ENCODE assay signal across 9 mouse cellular contexts in the genomic region with DNA sequence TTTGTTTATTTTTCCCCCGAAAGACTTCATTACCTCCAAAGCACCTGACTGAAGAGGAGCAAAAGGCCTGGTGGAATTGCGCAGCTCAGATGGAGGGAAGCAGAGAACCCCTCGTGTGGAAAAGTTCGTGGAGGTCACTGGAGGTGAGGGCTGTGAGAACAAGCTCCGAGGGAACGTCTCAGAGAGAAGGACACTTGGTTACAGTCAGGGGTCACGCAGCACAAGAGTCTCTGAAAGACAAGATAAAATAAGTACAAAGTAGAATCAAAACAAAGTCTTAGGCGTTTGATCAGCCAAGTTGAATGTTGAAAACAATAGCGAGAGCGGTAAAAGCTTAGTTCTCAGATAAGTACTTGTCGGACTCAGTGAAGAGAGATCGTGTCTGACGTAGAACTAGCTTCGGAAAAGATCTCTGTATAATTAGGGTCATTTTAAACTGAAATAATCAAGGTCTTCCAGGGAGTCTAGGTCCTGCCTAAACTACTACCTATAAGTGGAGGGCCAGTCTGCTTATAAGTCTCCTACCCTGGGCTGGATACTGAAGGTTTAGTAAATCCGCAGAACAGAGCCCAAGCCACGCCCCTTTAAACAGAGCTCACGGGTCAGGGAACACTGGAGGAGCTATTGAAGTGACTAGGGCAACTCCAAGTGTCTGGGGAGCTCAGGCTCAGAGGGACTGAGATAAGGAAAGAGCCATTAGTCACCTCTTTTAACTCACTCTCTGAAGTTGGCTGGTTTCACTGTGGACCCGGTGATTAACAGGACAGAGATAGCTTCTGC. TPM values are rescaled to one million over a fixed set of nuclear protein-coding genes. Genes with fewer than 3 reads are reported as not detected.
DNase-seq lines count a peak whose midpoint lies in the region; ATAC-seq lines count a peak whose summit lies in the region.
"Had no signal": no experiment of that assay in that cellular context is flagged by ENCODE, and none has a peak within 500 bp of the region (broad histone marks: within the 10 kb centered on the region; RNA-seq: fewer than 3 reads in every experiment).

No protein-coding gene starts in this region.

- H3K4me3 ChIP-seq in heart, embryonic 11.5 days (ENCODE audit: low read depth, low read length) = peak overlapping the region; percentile 23
- H3K4me3 ChIP-seq in limb, embryonic 15.5 days = no peak overlapping the region
- no peak overlapping the region for H3K4me3 ChIP-seq in midbrain, embryonic 16.5 days (ENCODE audit: low read depth, low read length)
- H3K4me3 ChIP-seq: embryonic facial prominence, embryonic 13.5 days had no signal

- H3K27ac ChIP-seq in heart, embryonic 11.5 days (ENCODE audit: low read depth, low read length) = no peak overlapping the region
- peak overlapping the region; percentile 57; the same call in 1 of the 2 replicates for H3K27ac ChIP-seq in limb, embryonic 15.5 days
- H3K27ac ChIP-seq in midbrain, embryonic 16.5 days (ENCODE audit: low read length) = no peak overlapping the region
- H3K27ac ChIP-seq: embryonic facial prominence, embryonic 13.5 days had no signal

- peak; percentile 52; the same call in 1 of the 2 replicates for ATAC-seq in heart, embryonic 11.5 days (replicated peaks; ENCODE audit: insufficient number of reproducible peaks, low FRiP score, low TSS enrichment)
- no peak for ATAC-seq in limb, embryonic 15.5 days (ENCODE audit: insufficient number of reproducible peaks, low FRiP score, low TSS enrichment, low read depth)
- ATAC-seq in midbrain, embryonic 16.5 days = no peak
- ATAC-seq in frontal cortex, adult (ENCODE audit: low TSS enrichment) = no peak

- peak; percentile 31 for DNase-seq in adrenal gland, adult 8-10 months
- DNase-seq in adrenal gland, postnatal 25 days = no peak
- no peak for DNase-seq in frontal cortex, postnatal 25 days (ENCODE audit: low spot score in 2 of 2)
- no peak for DNase-seq in thymus, postnatal 36 days

- WGBS in heart, embryonic 11.5 days (ENCODE audit: insufficient replicate concordance) = 19% methylated on average over 18 of the region's 18 CpGs
- 51% methylated on average over 18 of the region's 18 CpGs for WGBS in limb, embryonic 15.5 days
- WGBS in midbrain, embryonic 16.5 days = 32% methylated on average over 18 of the region's 18 CpGs

- H3K36me3 ChIP-seq in heart, embryonic 11.5 days (ENCODE audit: control insufficient read depth, insufficient read depth, low read length) = no peaks in the 10 kb centered on the region
- H3K36me3 ChIP-seq in limb, embryonic 15.5 days = no peaks in the 10 kb centered on the region
- H3K36me3 ChIP-seq in midbrain, embryonic 16.5 days (ENCODE audit: control insufficient read depth, insufficient read depth, low read length) = no peaks in the 10 kb centered on the region
- H3K36me3 ChIP-seq: embryonic facial prominence, embryonic 13.5 days had no signal

- no peaks in the 10 kb centered on the region for H3K27me3 ChIP-seq in heart, embryonic 11.5 days (ENCODE audit: control insufficient read depth, insufficient read depth, low read length)
- no peaks in the 10 kb centered on the region for H3K27me3 ChIP-seq in limb, embryonic 15.5 days
- no peaks in the 10 kb centered on the region for H3K27me3 ChIP-seq in midbrain, embryonic 16.5 days (ENCODE audit: control insufficient read depth, insufficient read depth, low read depth, low read length)
- H3K27me3 ChIP-seq: embryonic facial prominence, embryonic 13.5 days had no signal

- H3K4me2 ChIP-seq in heart, embryonic 11.5 days = peak overlapping the region; percentile 55
- no peak overlapping the region for H3K4me2 ChIP-seq in limb, embryonic 15.5 days
- H3K4me2 ChIP-seq in midbrain, embryonic 16.5 days (ENCODE audit: low read length) = 0 out of 2 replicates have a peak overlapping the region, but pooled peaks have one; percentile 1
- H3K4me2 ChIP-seq: embryonic facial prominence, embryonic 13.5 days had no signal

- H3K9me3 ChIP-seq in heart, embryonic 11.5 days (replicated peaks; ENCODE audit: control insufficient read depth, low read length) = no peaks in the 10 kb centered on the region; the same call in 1 of the 2 replicates
- H3K9me3 ChIP-seq in limb, embryonic 15.5 days = no peaks in the 10 kb centered on the region
- H3K9me3 ChIP-seq in midbrain, embryonic 16.5 days (replicated peaks; ENCODE audit: control insufficient read depth, low read length, poor library complexity, severe bottlenecking) = no peaks in the 10 kb centered on the region
- H3K9me3 ChIP-seq: embryonic facial prominence, embryonic 13.5 days had no signal

- peaks cover 6% of the 10 kb centered on the region for H3K4me1 ChIP-seq in heart, embryonic 11.5 days (ENCODE audit: control insufficient read depth, insufficient read depth, low read length)
- H3K4me1 ChIP-seq in limb, embryonic 15.5 days = no peaks in the 10 kb centered on the region
- H3K4me1 ChIP-seq in midbrain, embryonic 16.5 days (ENCODE audit: control insufficient read depth, insufficient read depth, low read length) = no peaks in the 10 kb centered on the region
- H3K4me1 ChIP-seq: embryonic facial prominence, embryonic 13.5 days had no signal

- no peak overlapping the region; the same call in 1 of the 2 replicates for H3K9ac ChIP-seq in heart, embryonic 11.5 days (ENCODE audit: low read depth, low read length)
- H3K9ac ChIP-seq in limb, embryonic 15.5 days = no peak overlapping the region
- H3K9ac ChIP-seq in midbrain, embryonic 16.5 days (ENCODE audit: low read depth, low read length) = no peak overlapping the region
- H3K9ac ChIP-seq: embryonic facial prominence, embryonic 13.5 days had no signal

RNA-seq across cellular contexts. Expression of gene Jade1, which starts 33.1 kb away (rescaled TPM):
- total RNA-seq in adrenal gland, adult 8-10 months (2022) = 10 to 100 TPM; 48.6 to 76.6 (median 55.3) TPM
- total RNA-seq in adrenal gland, postnatal 25 days (2021) = 50.1 and 56.5 TPM in 2 replicates
- polyA plus RNA-seq in heart, embryonic 11.5 days (2014; fragmentation: Nextera tagmentation; extraction: Ambion mirVana) = 12.0 and 13.8 TPM in 2 replicates
- polyA plus RNA-seq in limb, embryonic 15.5 days (2015; fragmentation: Nextera tagmentation; extraction: Ambion mirVana) = 12.0 and 12.7 TPM in 2 replicates
- 13.2 and 14.2 TPM in 2 replicates for polyA plus RNA-seq in midbrain, embryonic 16.5 days (2015; fragmentation: Nextera tagmentation; extraction: Ambion mirVana)
